Mouse (Mus musculus) left cerebral cortex, postnatal 10 days (tissue): Measurements from ENCODE around the gene Gm12248. TPM values are rescaled to one million over a fixed set of nuclear protein-coding genes. Genes with fewer than 3 reads are reported as not detected.
"Not testable (repeated sequence)": the region's sequence is repeated elsewhere in the genome, so short reads cannot be mapped to it uniquely, and the experiment has no call there.

Experiments used
- DNase-seq, 2 experiments: peaks; one replicate each; pipeline ENCODE4 v3.0.0; 2021 to 2022; ENCODE audit warnings: low spot score in 2 of 2, mixed read lengths in 1 of 2; ENCODE audit errors: extremely low spot score in 1 of 2
- intact Hi-C: fragments of 180-260 bp; cut with DNase I; formaldehyde crosslinking; loops from one replicate; pipeline ENCODE4 v1.15.1; 2025
- total RNA-seq, 2 experiments: library from RNA; stranded (reverse); gene quantifications; 2 replicates each; pipeline ENCODE4 v1.2.3; 2021

The Gm12248 gene
- total RNA-seq, 2 experiments from 2014 or later: not detected

DNA sequence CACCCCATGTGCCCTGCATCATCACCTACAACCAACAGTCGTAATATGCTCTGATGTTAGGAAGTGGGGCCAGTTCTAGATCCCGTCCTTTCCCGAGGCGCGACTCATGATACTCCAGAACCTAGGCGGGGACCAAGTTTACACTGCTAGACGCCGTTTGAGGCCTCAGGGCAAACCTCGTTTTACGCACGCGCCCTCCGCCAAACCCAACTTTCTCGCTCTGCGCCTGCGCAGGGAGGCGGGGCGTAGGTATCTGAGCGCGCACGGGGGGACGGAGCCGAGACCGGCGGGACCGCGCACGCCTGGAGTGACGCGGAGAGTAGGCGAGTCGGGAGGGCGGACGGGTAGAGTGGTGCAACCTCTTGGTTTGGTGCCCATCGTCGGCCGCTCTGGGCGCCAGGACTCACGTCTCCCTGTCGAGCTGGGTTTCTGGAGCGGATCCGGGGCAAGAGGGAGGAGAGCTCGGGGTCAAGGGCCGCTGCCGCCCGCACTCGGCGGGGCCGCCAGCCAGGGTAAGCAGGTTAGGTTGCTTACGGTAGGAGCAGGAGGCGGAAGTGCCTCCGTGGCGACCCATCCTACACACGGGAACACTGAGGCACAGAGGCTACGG lies 10.9 kb upstream of the Gm12248 start, which contains the start of gene Cnot8:
TSS of gene Cnot8 (plus strand) at position 457 of the 610 bp plus-strand sequence.
- DNase-seq: peak; percentile 98 to 100
- intact Hi-C loops: no loop called here

DNA sequence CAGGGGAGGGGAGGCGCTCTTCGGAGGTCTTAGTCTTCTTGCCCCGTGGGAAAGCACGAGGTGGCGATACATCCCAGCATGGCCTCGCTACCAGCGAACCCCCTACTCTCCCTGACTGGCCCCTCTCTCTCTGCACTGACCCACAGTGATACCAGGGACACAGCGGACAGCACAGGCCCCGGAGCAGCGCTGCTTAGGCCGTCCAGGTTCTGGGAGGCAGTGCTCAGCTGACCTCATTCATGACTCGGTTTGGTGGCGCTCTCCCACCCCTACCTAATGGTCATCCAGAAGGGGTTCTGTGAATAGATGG lies 10.4 kb upstream of the Gm12248 start:
- DNase-seq: peak in 1 of 2 experiments; percentile 42
- intact Hi-C loops: no loop called here

DNA sequence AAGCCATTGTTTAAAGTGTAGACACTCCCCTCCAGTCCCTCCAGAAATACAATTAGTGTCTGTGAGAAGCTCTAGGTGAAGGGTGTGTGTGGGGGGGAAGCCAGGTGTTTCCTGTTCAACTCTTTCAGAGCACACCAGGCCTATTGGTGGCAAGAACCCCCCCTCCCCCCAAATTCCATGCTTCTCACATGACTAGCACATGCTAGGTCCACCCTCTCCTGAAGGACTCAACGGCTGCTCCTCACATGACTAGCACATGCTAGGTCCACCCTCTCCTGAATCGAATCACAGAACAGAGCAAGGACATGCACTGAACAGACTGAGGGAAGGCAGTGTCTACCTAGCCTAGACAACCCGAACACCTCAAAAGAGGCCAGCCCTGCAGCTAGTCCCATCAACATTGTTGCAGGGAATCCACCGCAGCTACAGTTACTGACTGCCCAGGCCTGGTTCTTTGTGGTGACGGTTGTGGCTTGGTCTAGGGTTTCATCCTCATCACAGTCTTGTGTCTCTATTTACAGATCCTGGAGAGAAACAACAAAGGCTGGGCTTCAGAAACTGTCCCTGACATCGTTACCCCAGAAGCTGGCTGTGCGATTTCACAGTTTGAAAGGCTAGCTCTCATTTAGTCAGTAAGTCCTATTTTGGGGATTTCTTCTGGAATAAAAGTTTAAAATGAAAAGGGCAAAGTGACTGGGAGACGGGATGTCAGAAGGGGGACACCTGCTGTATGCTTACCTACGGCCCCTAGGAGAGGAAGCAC lies 9.8 kb upstream of the Gm12248 start:
- intact Hi-C loops: no loop called here
- DNase-seq: no peak

DNA sequence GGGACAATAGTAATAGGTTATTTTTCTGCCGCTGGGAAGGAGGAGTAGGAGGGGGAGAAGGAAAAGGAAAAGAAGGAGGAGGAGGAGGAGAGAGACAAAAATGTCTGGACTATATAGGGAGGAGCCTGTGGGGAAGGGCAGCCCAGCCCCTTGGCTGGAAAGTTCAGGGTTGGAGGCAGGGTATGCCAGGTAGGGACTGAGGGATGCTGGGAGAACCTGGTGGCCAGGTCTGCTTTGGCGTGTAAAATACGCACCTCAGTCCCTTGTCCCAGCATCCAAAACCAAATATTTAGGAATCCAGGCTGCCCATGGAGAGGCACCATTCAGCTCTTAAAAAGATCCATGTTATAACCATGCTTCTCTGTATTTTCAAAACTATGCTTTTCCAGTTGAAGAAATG lies 9.2 kb upstream of the Gm12248 start:
- intact Hi-C loops: no loop called here
- DNase-seq: no peak

DNA sequence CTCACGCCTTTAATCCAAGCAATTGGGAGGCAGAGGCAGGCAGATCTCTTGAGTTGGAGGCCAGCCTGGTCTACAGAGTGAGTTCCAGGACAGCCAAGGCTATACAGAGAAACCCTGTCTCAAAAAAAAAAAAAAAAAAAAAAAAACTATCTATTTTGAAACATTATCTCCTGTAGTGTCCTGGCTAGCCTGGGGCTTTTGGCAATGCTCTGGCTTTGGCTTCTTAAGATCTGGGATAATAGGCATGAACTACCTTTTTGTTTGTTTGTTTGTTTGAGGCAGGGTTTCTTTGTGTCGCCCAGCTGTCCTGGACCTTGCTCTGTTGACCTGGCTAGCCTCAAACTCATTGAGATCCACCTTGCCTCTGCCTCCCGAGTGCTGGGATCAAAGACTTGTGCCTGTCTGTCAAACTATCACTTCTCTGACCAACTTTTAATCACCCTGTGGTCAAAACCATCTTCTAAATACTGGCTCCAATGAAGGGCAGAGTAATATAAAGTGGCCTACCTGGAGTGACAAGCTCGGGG lies 8.3 kb upstream of the Gm12248 start:
- intact Hi-C loops: no loop called here

DNA sequence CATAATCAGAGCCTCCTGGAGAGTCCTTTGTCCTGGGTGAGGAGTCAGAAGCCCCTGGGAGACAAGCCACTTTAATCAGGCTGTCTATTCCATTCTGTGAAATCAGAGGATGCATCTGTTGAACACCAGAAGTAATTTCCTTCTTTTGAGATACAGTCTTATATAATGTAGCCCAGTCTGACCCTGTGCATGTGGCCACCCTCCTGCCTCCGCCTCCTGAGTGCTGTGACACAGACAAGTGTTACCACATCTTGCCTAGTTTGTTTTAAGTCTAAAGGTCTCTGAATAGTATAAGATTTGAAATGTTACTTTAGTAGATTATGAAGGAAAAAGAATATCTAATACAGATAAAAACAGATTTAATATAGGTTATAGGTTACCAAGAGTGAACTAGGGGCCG lies 7.1 kb upstream of the Gm12248 start:
- no peak for DNase-seq
- intact Hi-C loops: no loop called here

More for the DNA sequence above, 8.3 kb upstream of the Gm12248 start:
- DNase-seq: no peak

DNA sequence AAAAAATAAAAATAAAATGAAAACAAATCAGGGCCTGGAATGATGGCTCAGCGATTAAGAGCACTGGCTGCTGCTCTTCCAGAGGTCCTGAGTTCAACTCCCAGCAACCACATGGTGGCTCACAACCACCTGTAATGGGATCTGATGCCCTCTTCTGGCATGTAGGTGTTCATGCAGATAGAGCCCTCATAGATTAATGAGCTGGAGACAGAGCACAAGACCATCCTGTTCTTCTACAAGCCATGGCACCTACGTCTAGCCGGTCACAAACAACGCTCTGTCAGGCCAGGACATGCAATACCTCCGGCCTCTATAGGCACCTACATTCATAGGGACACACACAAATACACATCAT lies 5.4 kb upstream of the Gm12248 start:
- not testable (repeated sequence) for DNase-seq
- intact Hi-C loops: loop anchor here (5.0 kb wide), 1 partner anchor 146 kb away; no protein-coding TSS in a partner anchor

DNA sequence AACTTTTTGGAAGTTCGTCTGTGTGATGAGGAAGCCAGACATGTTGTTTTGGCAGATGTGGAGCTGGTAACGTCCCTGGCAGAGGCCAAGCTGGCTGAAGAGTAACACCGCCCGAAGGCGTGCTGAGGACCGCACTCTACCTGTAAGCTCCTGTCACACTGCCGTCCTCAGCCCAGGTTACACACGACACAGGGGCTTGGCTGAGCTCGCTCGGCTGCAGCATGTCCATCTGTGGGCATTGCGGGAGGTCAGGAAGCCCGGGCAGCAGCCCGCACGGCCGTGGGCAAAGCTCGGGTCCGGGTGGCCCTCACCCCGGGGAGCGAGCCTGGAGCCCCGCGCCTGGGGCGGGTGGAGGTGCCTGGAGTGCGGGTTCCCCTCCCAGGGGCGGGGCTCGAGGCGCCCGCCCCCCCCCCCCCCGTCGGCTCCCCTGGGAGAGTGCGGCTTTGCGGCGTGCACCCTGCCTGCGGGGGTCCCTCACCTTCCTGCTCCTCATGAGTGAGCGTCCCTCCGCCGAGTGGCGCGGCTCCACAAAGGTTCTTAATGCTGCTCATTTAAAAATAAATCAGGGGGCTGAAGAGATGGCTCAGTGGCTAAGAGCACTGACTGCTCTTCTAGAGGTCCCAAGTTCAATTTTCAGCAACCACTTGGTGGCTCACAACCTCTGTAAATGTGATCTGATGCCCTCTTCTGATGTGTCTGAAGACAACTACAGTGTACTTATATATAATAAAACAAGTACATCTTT lies 4.9 kb upstream of the Gm12248 start:
- intact Hi-C loops: loop anchor here (5.0 kb wide), 1 partner anchor 145 kb away; no protein-coding TSS in a partner anchor
- no peak for DNase-seq

DNA sequence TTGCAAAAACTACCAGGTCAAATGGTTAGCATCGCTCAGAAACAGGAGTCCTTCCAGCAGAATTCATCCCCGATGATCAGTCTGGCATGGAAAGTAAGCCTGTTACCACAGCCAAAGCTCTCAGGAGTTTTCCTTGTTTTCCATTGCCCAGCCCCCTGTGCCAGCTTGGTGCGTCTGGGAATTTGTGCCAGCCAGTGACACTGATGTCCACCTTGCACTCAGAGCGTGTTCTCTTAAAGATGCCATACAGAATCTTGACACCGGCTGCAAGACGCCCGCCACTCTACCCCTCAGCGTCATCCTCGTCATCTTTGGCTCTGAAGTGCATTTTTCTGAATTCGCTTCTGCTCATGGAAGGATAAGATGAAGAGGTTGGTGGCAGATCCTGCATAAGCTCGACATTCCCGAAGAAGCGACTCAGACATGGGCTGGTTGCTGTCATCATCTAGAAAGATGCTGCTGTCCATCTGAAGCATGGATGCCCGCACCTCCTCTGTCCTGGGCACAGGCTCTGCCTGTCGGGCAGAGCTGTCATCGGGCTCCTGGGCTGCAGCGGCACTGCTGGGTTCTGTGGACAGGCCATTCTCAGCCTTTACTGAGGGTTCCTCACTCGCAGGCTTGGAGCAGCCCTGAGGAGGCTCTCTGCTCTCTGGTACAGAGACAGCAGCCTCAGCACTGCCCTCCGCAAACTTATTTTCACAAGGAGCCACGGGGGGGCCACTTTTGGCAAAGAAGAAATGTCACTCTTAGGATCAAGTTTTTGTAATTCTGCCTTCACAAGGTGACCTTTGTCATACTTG lies 4.1 kb upstream of the Gm12248 start:
- DNase-seq: no peak
- intact Hi-C loops: loop anchor here (5.0 kb wide), 1 partner anchor 145 kb away; no protein-coding TSS in a partner anchor

DNA sequence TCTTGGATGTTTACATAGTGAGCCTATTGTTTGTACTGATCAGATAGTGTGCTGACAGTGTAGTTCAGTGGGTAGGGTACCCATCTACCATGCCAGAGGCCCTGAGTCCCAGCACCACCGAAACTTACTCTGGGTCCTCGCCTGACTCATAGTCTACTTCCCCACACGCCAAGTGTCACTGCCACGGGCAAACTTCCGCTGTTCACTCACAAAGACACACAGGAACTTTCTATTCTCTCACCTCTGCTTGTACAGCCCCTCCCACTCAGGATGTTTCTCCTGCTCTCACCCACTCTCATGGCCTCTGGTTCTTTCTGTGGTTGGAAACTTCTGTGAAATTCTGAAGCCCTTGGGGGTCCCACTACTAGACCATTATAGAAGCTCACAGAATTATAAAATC lies 3.2 kb upstream of the Gm12248 start:
- intact Hi-C loops: loop anchor here (5.0 kb wide), 1 partner anchor 144 kb away; no protein-coding TSS in a partner anchor
- no peak for DNase-seq

DNA sequence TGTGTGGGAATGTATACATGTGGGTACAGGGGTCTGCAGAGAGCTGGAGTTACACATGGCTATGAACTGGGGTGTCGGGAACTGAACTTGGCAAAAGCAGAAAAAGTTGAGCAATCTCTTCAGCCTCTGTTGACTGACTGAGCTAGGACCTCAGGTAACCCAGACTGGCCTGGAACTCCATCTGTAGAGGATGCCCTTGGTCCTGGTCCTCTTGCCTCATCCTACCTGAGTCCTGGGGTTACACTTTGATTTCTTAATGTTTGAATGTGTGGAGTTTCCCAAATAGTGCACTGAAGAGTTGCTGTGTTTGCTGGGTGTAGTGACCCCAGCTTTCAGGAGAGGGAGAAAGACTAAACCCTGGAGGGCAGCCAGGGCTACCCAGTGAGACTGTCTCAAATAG lies 2.6 kb upstream of the Gm12248 start:
- no peak for DNase-seq
- intact Hi-C loops: loop anchor here (5.0 kb wide), 1 partner anchor 143 kb away; no protein-coding TSS in a partner anchor

DNA sequence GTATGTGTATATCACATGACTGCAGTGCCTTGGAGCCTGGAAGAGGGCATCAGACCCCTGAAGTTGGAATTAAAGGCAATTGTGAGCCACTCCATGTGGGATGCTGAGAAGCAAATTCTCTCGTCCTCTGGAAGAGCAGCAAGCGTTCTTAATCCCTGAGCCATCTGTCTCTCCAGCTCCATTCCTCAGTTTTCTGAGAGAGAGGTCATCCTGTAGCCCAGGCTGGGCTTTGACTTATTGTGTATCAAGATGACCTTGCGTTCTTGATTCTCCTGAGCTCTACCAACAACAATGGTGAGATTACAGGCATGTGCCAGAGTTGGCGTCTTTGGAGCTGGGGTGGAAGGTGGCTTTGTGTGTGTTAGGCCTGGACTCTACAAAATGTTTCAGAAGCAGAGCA lies 1.8 kb upstream of the Gm12248 start:
- intact Hi-C loops: loop anchor here (5.0 kb wide), 1 partner anchor 142 kb away; no protein-coding TSS in a partner anchor
- DNase-seq: no peak

DNA sequence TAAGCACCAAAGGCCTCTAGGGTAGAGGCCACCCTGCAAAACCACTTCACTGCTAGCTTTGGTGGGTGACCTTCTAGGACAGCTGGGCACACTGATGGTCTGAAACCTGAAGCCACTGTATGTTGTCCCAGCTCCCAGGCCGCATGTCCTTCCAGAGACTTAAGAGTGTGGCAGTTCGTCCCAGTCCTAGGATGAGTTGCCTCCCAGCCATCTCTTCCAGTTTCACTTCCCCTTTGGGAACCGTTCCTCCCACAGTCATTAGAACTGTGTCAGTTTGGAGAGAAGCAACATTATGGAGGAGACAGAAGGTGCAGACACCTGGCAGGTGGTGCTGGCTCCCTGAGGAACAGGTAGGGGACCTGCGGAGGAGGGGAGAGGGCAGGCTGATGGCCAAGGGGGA lies 393 bp downstream of the Gm12248 start:
- no peak for DNase-seq
- intact Hi-C loops: no loop called here

DNA sequence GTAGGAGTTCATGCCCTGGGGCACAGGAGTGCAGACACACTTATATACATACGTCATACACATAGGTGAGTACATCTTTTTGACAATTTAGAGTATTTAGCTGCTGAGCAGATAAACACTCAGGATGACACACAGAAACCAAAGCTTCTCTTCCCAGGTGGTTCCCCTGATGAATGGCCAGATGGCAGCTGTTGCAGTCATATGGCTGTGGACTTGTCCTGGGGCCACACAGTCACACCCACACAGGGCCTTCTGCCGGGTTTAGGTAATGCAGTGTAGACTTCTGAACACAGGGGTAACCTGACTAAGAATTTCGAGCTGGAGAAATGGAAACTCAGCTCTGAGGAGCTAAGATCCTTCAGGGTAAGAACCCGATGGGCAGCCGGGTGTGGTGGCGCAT lies 11.2 kb downstream of the Gm12248 start:
- intact Hi-C loops: no loop called here
- DNase-seq: no peak

DNA sequence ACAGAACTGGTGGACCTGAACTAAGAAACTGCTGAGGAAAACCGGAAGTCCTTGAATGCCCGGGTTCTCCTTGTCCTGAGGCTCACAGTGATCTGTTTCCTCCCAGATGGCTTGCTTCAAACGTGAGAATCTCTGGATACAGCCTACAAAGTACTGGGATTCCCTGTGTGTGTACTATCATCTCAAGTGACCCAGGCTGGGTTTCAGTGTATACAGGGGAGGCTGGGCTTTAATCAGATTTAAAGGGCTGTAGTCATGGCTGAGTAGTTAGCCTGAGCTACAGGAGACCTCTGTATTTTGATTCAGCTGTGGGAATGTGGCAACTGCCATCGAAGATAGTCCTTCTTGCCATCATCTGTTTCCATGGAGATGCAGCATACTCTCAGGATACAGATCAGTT lies 15.7 kb downstream of the Gm12248 start:
- no peak for DNase-seq
- intact Hi-C loops: no loop called here

DNA sequence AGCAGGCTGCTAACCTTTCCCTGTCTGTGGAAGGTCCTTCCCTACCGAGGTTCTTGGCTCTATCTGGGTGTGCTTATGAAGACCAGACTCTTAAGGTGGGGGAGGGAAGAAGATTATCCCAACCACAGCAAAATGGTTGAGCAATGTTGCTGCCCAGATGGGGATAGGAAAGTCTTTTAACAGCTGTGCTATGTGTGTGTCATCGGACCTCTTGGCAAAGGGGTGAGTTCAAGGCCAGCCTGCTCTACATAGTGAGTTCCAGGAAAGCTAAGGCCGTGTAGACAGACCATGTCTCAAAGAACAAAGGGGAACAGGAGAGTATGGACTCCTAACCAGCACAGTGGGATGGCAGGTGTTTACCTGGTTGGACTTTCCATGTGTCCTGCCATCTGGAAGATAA lies 20.0 kb downstream of the Gm12248 start:
- DNase-seq: no peak

DNA sequence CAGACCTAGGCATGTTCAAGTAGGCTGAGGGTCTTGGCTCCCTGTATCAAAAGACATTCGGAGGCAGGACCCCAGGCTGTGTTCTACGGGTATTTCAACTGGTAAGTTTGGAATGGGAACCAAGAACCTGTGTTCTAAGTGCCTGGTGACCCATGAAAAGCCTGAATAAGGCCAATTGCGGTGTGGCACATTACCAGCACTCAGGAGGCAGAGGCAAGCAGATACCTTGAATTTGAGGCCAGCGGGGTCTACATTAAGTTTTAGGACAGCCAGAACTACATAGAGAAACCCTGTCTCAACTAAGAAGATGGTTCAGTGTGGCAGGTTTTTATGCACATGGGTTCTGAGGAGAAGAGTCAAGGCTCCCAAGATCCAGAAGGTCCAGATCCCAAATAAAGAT lies 27.9 kb downstream of the Gm12248 start:
- DNase-seq: no peak
- intact Hi-C loops: no loop called here

More for the DNA sequence above, 20.0 kb downstream of the Gm12248 start:
- intact Hi-C loops: no loop called here

DNA sequence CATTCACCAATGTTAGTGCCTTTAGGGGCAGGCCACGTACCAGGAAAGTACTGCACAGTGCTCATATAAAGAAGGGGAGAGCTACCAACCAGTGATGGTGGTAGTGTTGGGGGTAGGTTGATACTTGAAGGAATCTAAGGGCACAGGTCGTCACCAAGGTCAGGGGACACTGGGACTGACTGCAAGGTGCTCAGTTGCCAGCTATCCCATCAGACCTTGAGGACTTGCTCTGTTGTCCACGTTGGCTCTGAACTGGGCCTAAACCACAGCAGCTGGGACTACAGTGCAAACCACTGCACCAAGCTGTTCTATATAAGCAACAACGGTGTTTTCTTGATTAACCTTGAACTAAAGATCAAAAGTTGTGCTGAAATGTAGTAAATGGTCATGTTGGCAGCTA lies 30.3 kb downstream of the Gm12248 start:
- no peak for DNase-seq
- intact Hi-C loops: no loop called here

DNA sequence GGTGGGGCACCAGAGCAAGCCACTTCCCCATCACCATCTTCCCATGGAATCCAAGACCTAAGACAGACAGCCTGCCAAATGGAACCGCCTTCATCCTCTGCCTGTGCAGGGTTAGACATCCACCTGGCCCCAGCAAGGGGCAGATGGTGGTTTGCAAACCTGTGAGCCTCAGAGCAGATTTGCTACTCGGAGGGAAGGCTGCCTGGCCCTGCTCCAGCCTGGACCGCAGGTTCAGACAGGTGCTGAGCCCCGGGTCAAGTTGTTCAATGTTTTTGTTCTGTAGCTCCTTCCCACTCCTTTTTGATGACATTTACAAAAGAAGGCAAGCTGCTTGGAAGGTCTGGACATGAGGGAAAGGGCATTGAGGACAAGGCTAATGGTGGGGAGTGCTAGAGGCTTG lies 31.7 kb downstream of the Gm12248 start:
- DNase-seq, intact Hi-C loops: not testable (repeated sequence)
